Mouse (Mus musculus) adrenal gland, postnatal 14 days (tissue): ENCODE data around the gene Cmip. TPM values are rescaled to one million over a fixed set of nuclear protein-coding genes. Genes with fewer than 3 reads are reported as not detected.

ENCODE experiments used
- DNase-seq: peaks from one replicate; pipeline ENCODE4 v3.0.0; 2021; ENCODE audit warnings: mixed read lengths
- total RNA-seq: library from RNA; stranded (reverse); gene quantifications from 2 replicates; pipeline ENCODE4 v1.2.3, GENCODE M21; 2021

Gene Cmip
- total RNA-seq, 1 experiment from 2014 or later: 96.2 TPM

- DNase-seq: peak; percentile 58
Measured at GRCm38 (mm10) chr8:117257821-117258575, 1.1 kb downstream of the Cmip start.

GRCm38 (mm10) chr8:117258576-117259040, 1.7 kb downstream of the Cmip start:
- peak; percentile 43 for DNase-seq

GRCm38 (mm10) chr8:117259431-117260001, 2.7 kb downstream of the Cmip start:
- no peak for DNase-seq

GRCm38 (mm10) chr8:117260234-117260929, 3.5 kb downstream of the Cmip start:
- DNase-seq: no peak

GRCm38 (mm10) chr8:117260930-117261475, 4.1 kb downstream of the Cmip start:
- DNase-seq: no peak

- DNase-seq: no peak
Measured at GRCm38 (mm10) chr8:117261702-117262101, 4.8 kb downstream of the Cmip start.

GRCm38 (mm10) chr8:117262685-117263084, 5.8 kb downstream of the Cmip start:
- DNase-seq: no peak

GRCm38 (mm10) chr8:117263442-117263841, 6.6 kb downstream of the Cmip start:
- no peak for DNase-seq

GRCm38 (mm10) chr8:117265079-117265478, 8.2 kb downstream of the Cmip start:
- no peak for DNase-seq

GRCm38 (mm10) chr8:117267403-117268129, 10.7 kb downstream of the Cmip start:
- peak; percentile 63 for DNase-seq

GRCm38 (mm10) chr8:117278234-117278633, 21.4 kb downstream of the Cmip start:
- DNase-seq: no peak

- peak; percentile 77 for DNase-seq
Measured at GRCm38 (mm10) chr8:117278668-117279132, 21.8 kb downstream of the Cmip start.

- peak; percentile 77 for DNase-seq
Measured at GRCm38 (mm10) chr8:117280488-117280887, 23.6 kb downstream of the Cmip start.

GRCm38 (mm10) chr8:117281676-117282075, 24.8 kb downstream of the Cmip start:
- no peak for DNase-seq

- DNase-seq: peak; percentile 70
Measured at GRCm38 (mm10) chr8:117282141-117282950, 25.5 kb downstream of the Cmip start.

- DNase-seq: no peak
Measured at GRCm38 (mm10) chr8:117284768-117285484, 28.1 kb downstream of the Cmip start.

GRCm38 (mm10) chr8:117287966-117288365, 31.1 kb downstream of the Cmip start:
- DNase-seq: peak; percentile 56

GRCm38 (mm10) chr8:117289016-117289415, 32.2 kb downstream of the Cmip start:
- no peak for DNase-seq

GRCm38 (mm10) chr8:117290506-117290905, 33.6 kb downstream of the Cmip start:
- no peak for DNase-seq

- DNase-seq: no peak
Measured at GRCm38 (mm10) chr8:117292262-117292661, 35.4 kb downstream of the Cmip start.
